Mouse (Mus musculus) v-Abl transformed pro-B cells (cell line): ENCODE measurements around the gene Inhbb.

ENCODE experiments used
- in situ Hi-C, 2 experiments: fragments of 400-800 bp; cut with MboI; formaldehyde crosslinking; loops; one replicate each; pipeline ENCODE4 v1.15.1; 2025; ENCODE audit not compliant: unreplicated experiment in 2 of 2

Gene Inhbb

GRCm38 (mm10) chr1:119420984-119421575, 968 bp downstream of the Inhbb start:
- in situ Hi-C loops = no loop called here

GRCm38 (mm10) chr1:119420189-119420983, 1.7 kb downstream of the Inhbb start:
- in situ Hi-C loops = no loop called here

GRCm38 (mm10) chr1:119419151-119420105, 2.6 kb downstream of the Inhbb start:
- in situ Hi-C loops = no loop called here

GRCm38 (mm10) chr1:119417991-119418390, 4.1 kb downstream of the Inhbb start:
- in situ Hi-C loops = no loop called here

- in situ Hi-C loops = no loop called here
Observed at GRCm38 (mm10) chr1:119417542-119417941, 4.5 kb downstream of the Inhbb start.

- in situ Hi-C loops = no loop called here
Observed at GRCm38 (mm10) chr1:119416610-119417009, 5.4 kb downstream of the Inhbb start.

GRCm38 (mm10) chr1:119416177-119416576, 5.9 kb downstream of the Inhbb start:
- in situ Hi-C loops = no loop called here

- in situ Hi-C loops = no loop called here
Observed at GRCm38 (mm10) chr1:119415151-119415550, 6.9 kb downstream of the Inhbb start.

- in situ Hi-C loops = no loop called here
Observed at GRCm38 (mm10) chr1:119410661-119411060, 11.4 kb downstream of the Inhbb start.

GRCm38 (mm10) chr1:119409599-119410168, 12.4 kb downstream of the Inhbb start:
- in situ Hi-C loops = no loop called here

GRCm38 (mm10) chr1:119409106-119409505, 12.9 kb downstream of the Inhbb start:
- in situ Hi-C loops = no loop called here

- in situ Hi-C loops = no loop called here
Observed at GRCm38 (mm10) chr1:119407691-119408315, 14.2 kb downstream of the Inhbb start.

GRCm38 (mm10) chr1:119404798-119405197, 17.2 kb downstream of the Inhbb start:
- in situ Hi-C loops = no loop called here

- in situ Hi-C loops = no loop called here
Observed at GRCm38 (mm10) chr1:119404341-119404740, 17.7 kb downstream of the Inhbb start.

- in situ Hi-C loops = no loop called here
Observed at GRCm38 (mm10) chr1:119401249-119401648, 20.8 kb downstream of the Inhbb start.

- in situ Hi-C loops = no loop called here
Observed at GRCm38 (mm10) chr1:119398640-119399039, 23.4 kb downstream of the Inhbb start.

- in situ Hi-C loops = no loop called here
Observed at GRCm38 (mm10) chr1:119397839-119398238, 24.2 kb downstream of the Inhbb start.

- in situ Hi-C loops = no loop called here
Observed at GRCm38 (mm10) chr1:119391311-119391710, 30.7 kb downstream of the Inhbb start.

GRCm38 (mm10) chr1:119390676-119391075, 31.4 kb downstream of the Inhbb start:
- in situ Hi-C loops = no loop called here

GRCm38 (mm10) chr1:119389771-119390500, 32.1 kb downstream of the Inhbb start:
- in situ Hi-C loops = no loop called here
